Mouse (Mus musculus) spleen, postnatal 4 days (tissue): ENCODE measurements around the gene Slc12a7.
"Not testable (repeated sequence)": the region's sequence is repeated elsewhere in the genome, so short reads cannot be mapped to it uniquely, and the experiment has no call there.

Experiments used
- DNase-seq, 2 experiments: peaks; one replicate each; pipeline ENCODE4 v3.0.0; 2022; ENCODE audit warnings: low spot score in 2 of 2

The Slc12a7 gene

DNA sequence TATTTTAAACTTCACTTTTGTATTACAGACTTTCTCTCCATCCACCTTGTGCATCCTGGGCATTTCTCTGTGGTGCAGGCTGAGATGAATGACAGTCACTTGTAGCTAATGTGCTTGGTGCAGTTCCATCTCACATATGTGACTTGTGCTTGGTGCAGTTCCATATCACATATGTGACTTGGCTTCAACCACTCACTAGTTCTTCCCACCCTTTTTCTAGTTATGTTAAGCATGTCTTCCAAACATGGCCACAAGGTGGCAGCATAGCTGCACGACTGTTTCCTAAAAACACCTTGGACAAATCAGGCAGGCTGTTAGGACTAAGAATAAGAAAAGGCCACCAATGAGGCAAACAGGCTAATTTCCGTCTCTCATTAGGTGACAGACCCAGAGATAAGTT lies 14.7 kb upstream of the Slc12a7 start:
- DNase-seq = peak; percentile 60 to 87

DNA sequence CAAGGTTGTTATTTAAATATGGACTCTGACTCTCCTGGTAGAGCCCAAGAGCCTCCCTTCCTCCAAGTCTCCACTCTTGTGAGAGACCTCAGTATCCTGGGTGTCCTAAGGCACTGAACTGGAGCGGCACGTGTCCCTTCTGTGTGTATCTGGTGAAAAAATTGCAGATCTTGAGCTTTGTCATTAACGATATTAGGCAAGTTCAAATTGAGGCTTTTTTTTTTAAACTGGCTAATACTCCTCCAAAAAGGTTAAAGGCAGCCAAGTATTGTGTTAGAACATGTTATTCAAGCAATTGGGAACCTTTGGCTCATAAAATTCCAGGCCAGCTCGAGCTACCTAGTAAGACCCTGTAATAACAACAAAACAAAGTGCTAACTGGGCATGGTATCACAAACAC lies 12.7 kb upstream of the Slc12a7 start:
- no peak for DNase-seq

DNA sequence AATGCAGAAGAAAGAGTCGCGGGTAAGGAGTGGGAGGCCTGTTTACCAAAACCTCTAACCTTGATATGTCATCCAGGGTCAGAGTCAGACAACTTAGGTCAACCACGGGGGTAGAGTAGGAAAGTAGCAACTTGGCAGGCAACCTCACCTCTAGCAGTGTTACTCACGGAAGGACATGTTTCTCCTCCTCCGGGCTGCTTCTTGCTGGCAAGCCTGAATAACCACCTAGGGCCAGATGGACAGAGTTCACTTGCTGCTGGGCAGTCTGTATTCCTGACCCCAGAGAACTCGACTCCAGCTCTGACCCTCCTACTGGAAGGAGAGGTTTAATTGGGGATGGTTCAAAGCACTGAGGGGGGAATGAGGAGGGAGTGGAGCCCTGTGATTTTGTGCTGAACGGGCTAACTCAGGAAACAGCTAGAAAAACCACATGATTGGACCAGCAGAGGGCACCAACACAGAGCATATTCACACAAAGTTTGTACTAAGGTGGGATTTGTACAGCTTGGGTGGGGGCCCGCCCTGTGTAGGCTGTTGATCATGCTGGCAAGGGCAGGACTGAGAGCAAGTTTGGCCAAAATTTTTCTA lies 9.7 kb upstream of the Slc12a7 start:
- no peak for DNase-seq

GRCm38 (mm10) chr13:73725315-73725714 lies 7.6 kb upstream of the Slc12a7 start:
- no peak for DNase-seq

GRCm38 (mm10) chr13:73727621-73728025 lies 5.3 kb upstream of the Slc12a7 start:
- DNase-seq = no peak

- no peak for DNase-seq
These were observed 4.3 kb upstream of the Slc12a7 start for GRCm38 (mm10) chr13:73728633-73729032.

- DNase-seq = no peak
These were observed 2.0 kb upstream of the Slc12a7 start for GRCm38 (mm10) chr13:73730913-73731312.

GRCm38 (mm10) chr13:73732235-73732634 lies 659 bp upstream of the Slc12a7 start:
- DNase-seq = no peak

DNA sequence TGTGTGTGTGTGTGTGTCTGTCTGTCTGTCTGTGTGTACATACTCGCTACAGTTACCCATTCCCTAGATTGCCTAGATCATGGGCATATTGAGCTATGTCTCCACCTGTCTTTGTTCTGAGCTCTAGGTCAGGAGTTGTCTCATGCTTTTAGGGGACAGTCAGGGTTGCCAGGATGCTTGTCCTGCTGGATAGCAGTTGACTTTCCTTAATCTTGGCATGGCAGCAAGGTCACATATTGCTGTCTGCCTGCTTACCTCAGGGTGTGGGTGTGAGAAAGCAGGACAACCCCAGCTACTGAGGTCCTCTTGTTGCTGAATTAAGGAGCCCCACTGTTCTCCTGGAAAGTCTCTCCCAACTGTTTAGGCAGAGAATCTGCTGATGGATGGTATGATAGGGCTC lies 1.5 kb downstream of the Slc12a7 start:
- no peak for DNase-seq

- DNase-seq = no peak
These were observed 2.4 kb downstream of the Slc12a7 start for GRCm38 (mm10) chr13:73735270-73735669.

GRCm38 (mm10) chr13:73735928-73736327 lies 3.0 kb downstream of the Slc12a7 start:
- no peak for DNase-seq

DNA sequence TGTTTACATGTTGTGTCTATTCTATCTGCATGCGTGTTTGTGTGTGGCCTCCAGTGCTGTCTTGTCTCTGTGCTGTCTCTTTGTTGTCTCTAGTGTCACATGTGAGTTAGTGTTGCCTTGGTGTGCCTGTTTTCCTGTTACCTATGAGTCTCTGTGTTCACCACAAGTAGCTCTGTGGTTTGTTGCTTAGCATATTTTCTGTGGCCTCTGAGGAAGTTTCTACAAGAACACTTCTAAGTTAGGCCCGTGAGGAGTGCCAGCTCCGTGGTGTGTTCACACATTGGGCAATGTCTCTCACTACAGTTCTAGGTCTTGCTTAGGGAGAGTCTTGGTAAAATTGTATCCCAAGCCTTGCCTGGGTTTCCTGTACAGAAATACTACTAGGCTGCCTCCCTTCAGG lies 4.0 kb downstream of the Slc12a7 start:
- no peak for DNase-seq

GRCm38 (mm10) chr13:73740399-73740944 lies 7.6 kb downstream of the Slc12a7 start:
- not testable (repeated sequence) for DNase-seq

- no peak for DNase-seq
These were observed 10.1 kb downstream of the Slc12a7 start for GRCm38 (mm10) chr13:73742944-73743343.

- DNase-seq = no peak
These were observed 10.8 kb downstream of the Slc12a7 start for GRCm38 (mm10) chr13:73743662-73744061.

GRCm38 (mm10) chr13:73748663-73749440 lies 16.0 kb downstream of the Slc12a7 start:
- DNase-seq = no peak

- DNase-seq = no peak
These were observed 17.5 kb downstream of the Slc12a7 start for GRCm38 (mm10) chr13:73750435-73750834.

DNA sequence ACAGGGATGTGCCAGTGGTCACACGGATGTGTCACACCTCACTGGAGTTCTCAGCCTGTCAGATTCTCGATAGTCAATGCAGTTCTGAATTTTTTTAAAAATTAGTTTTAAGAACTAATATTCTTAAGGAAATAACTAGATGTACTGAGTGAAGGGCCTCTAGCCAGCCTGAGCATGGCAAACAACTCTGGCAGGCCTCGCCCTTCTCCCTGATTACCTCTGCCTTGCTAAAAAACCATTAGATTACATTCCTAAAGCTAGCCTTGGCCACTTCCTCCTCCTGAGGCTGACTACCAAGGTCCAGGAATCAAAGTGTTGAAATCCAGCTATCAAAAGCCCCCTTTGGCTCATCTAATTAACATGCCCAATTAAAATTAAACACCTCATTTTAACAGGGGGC lies 18.4 kb downstream of the Slc12a7 start:
- DNase-seq = no peak

- DNase-seq = no peak
These were observed 22.9 kb downstream of the Slc12a7 start for GRCm38 (mm10) chr13:73755809-73756208.

GRCm38 (mm10) chr13:73756916-73757315 lies 24.0 kb downstream of the Slc12a7 start:
- DNase-seq = no peak

GRCm38 (mm10) chr13:73757362-73757761 lies 24.5 kb downstream of the Slc12a7 start:
- no peak for DNase-seq

DNA sequence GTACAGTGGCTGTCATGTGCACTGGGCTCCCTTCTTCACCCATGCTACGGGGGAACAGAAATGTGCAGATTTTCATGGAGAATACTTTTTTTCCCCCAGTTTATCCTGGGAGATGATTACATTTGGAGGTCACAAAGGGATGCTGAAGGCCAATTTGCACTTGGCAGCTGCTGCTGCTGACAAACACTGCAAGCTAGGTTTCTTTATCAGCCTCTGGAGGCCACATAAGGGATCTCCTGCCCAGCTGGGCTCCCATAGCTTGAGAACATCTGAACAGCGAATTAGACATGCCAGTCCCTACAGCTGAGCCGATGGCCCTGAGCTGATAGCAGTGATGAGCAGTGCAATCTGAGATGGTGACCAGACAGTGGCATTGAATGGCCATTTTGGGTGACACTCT lies 26.7 kb downstream of the Slc12a7 start:
- no peak for DNase-seq

GRCm38 (mm10) chr13:73760126-73760525 lies 27.2 kb downstream of the Slc12a7 start:
- DNase-seq = no peak
